Mouse (Mus musculus) limb, embryonic 14.5 days (tissue): ENCODE results near the gene Metap1d. TPM values are rescaled to one million over a fixed set of nuclear protein-coding genes. Genes with fewer than 3 reads are reported as not detected.

Source experiments
- ATAC-seq: fragments of 200-750 bp; cut with Nextera tagmentation; 2 replicates; pipeline ENCODE4 v1.8.0; 2017; ENCODE audit warnings: low read depth, moderate number of reproducible peaks, moderate TSS enrichment; ENCODE audit not compliant: low FRiP score
- DNase-seq: peaks from one replicate; pipeline ENCODE4 v3.0.0-alpha.2; 2015; ENCODE audit warnings: low spot score
- H3K27ac ChIP-seq: fragments of 300-500 bp; sonication (generic); replicated peaks from 2 replicates; pipeline ENCODE4 v1.5.1; 2014; ENCODE audit warnings: low read depth, mild to moderate bottlenecking, low read length, moderate library complexity, mixed read lengths
- H3K27me3 ChIP-seq: fragments of 300-500 bp; sonication (generic); 2 replicates; pipeline ENCODE4 v1.6.1; 2014; ENCODE audit warnings: low read length, mixed read lengths; ENCODE audit not compliant: control insufficient read depth, insufficient read depth
- H3K36me3 ChIP-seq: fragments of 300-500 bp; sonication (generic); 2 replicates; pipeline ENCODE4 v1.6.1; 2014; ENCODE audit warnings: mild to moderate bottlenecking, low read length, moderate library complexity, mixed read lengths; ENCODE audit not compliant: control insufficient read depth, insufficient read depth
- H3K4me1 ChIP-seq: fragments of 300-500 bp; sonication (generic); 2 replicates; pipeline ENCODE4 v1.6.1; 2014; ENCODE audit warnings: antibody characterized with exemption, low read length, mixed read lengths; ENCODE audit not compliant: control insufficient read depth, insufficient read depth
- H3K4me2 ChIP-seq: fragments of 300-500 bp; sonication (generic); replicated peaks from 2 replicates; pipeline ENCODE4 v1.6.1; 2014; ENCODE audit warnings: low read depth, mild to moderate bottlenecking, low read length, moderate library complexity; ENCODE audit not compliant: severe bottlenecking
- H3K4me3 ChIP-seq: fragments of 300-500 bp; sonication (generic); replicated peaks from 2 replicates; pipeline ENCODE4 v1.5.1; 2014; ENCODE audit warnings: low read length
- H3K9ac ChIP-seq: fragments of 300-500 bp; sonication (generic); 2 replicates; pipeline ENCODE4 v1.6.1; 2014; ENCODE audit warnings: mild to moderate bottlenecking, low read depth, low read length, moderate library complexity; ENCODE audit not compliant: severe bottlenecking
- H3K9me3 ChIP-seq: fragments of 300-500 bp; sonication (generic); 2 replicates; pipeline ENCODE4 v1.6.1; 2016; ENCODE audit warnings: low read length; ENCODE audit not compliant: control insufficient read depth
- POLR2A ChIP-seq: fragments of 200-500 bp; IDR thresholded peaks from 2 replicates; pipeline ENCODE4 v1.8.0; 2012; ENCODE audit warnings: inconsistent platforms, mild to moderate bottlenecking, moderate library complexity, borderline replicate concordance; ENCODE audit not compliant: insufficient read depth, insufficient read length; ENCODE audit errors: extremely low read depth
- WGBS: fragments of 180-500 bp; shearing (Covaris S2); extraction: QIAGEN DNeasy Blood & Tissue Kit; methylation state at CpG from one replicate; pipeline ENCODE4 v1.1.7; 2014; 5-methylcytosine and 5-hydroxymethylcytosine counted together
- polyA plus RNA-seq, 2 experiments: library from polyadenylated mRNA; depleted of rRNA in 1 of 2; stranded (reverse) in 1 of 2; unstranded in 1 of 2; fragments of >200 nt; fragmentation: Nextera tagmentation in 1 of 2; extraction: Ambion mirVana in 1 of 2; gene quantifications; 2 replicates each; pipeline versions ENCODE4 v1.2.1 to v1.2.3; 2012 to 2014

Metap1d gene
- polyA plus RNA-seq, 2 experiments = 44.3 to 86.8 TPM

GRCm38 (mm10) chr2:71483046-71483716, 30.1 kb downstream of the Metap1d start:
- Histone ChIP-seq H3K4me3 (no peak overlapping the region), H3K36me3 (no peaks in the 10 kb centered on the region), H3K9me3 (no peaks in the 10 kb centered on the region), H3K4me2 (no peak overlapping the region), H3K9ac (no peak overlapping the region), H3K4me1 (peaks cover 13% of the 10 kb centered on the region), H3K27me3 (no peaks in the 10 kb centered on the region), H3K27ac (no peak overlapping the region)
- DNase-seq (no peak), ATAC-seq (no peak)
- WGBS = 57% methylated on average over 10 of the region's 10 CpGs
- no peak for TF ChIP-seq POLR2A

- Histone ChIP-seq H3K9me3 (no peaks in the 10 kb centered on the region), H3K4me3 (no peak overlapping the region), H3K4me1 (peaks cover 13% of the 10 kb centered on the region), H3K27ac (no peak overlapping the region), H3K4me2 (no peak overlapping the region), H3K27me3 (no peaks in the 10 kb centered on the region), H3K9ac (no peak overlapping the region), H3K36me3 (no peaks in the 10 kb centered on the region)
- WGBS = 15% methylated on average over 5 of the region's 5 CpGs
- TF ChIP-seq POLR2A = no peak
- DNase-seq = no peak
- no peak for ATAC-seq
Observed at GRCm38 (mm10) chr2:71483717-71484066, 30.6 kb downstream of the Metap1d start.

GRCm38 (mm10) chr2:71491295-71491694, 38.2 kb downstream of the Metap1d start:
- DNase-seq (no peak), ATAC-seq (no peak)
- Histone ChIP-seq H3K4me3 (no peak overlapping the region), H3K4me2 (no peak overlapping the region), H3K27ac (no peak overlapping the region), H3K9me3 (no peaks in the 10 kb centered on the region), H3K9ac (no peak overlapping the region), H3K36me3 (no peaks in the 10 kb centered on the region), H3K27me3 (no peaks in the 10 kb centered on the region), H3K4me1 (no peaks in the 10 kb centered on the region)
- no peak for TF ChIP-seq POLR2A

- no peak for TF ChIP-seq POLR2A
- H3K9me3 ChIP-seq = no peaks in the 10 kb centered on the region
- ATAC-seq (no peak), DNase-seq (no peak)
- no peak overlapping the region for H3K9ac ChIP-seq
- H3K4me2 ChIP-seq = no peak overlapping the region
- H3K4me1 ChIP-seq = peaks cover 9% of the 10 kb centered on the region; the same call in 1 of the 2 replicates
- H3K27me3 ChIP-seq = no peaks in the 10 kb centered on the region
- no peak overlapping the region for H3K4me3 ChIP-seq
- no peak overlapping the region for H3K27ac ChIP-seq
- H3K36me3 ChIP-seq = no peaks in the 10 kb centered on the region
- 73% methylated on average over 12 of the region's 12 CpGs for WGBS
Observed at GRCm38 (mm10) chr2:71493161-71493683, 40.1 kb downstream of the Metap1d start.

- H3K27ac ChIP-seq = no peak overlapping the region
- H3K9me3 ChIP-seq = no peaks in the 10 kb centered on the region
- no peaks in the 10 kb centered on the region for H3K27me3 ChIP-seq
- H3K4me3 ChIP-seq = no peak overlapping the region
- no peak for TF ChIP-seq POLR2A
- no peak overlapping the region for H3K9ac ChIP-seq
- H3K4me1 ChIP-seq = peaks cover 14% of the 10 kb centered on the region
- 80% methylated on average over 10 of the region's 10 CpGs for WGBS
- no peak for ATAC-seq
- H3K36me3 ChIP-seq = no peaks in the 10 kb centered on the region
- DNase-seq = no peak
- no peak overlapping the region for H3K4me2 ChIP-seq
Observed at GRCm38 (mm10) chr2:71494503-71494902, 41.4 kb downstream of the Metap1d start.
